In genomic region chr19:12794056-12795044, GRCm38 (mm10) we compare ENCODE assay signal across 8 mouse cellular contexts. TPM values are rescaled to one million over a fixed set of nuclear protein-coding genes. Genes with fewer than 3 reads are reported as not detected.
A peak's percentile ranks its signal among the peaks of the same experiment; 100 is the strongest.
DNase-seq lines count a peak whose midpoint lies in the region; ATAC-seq and TF ChIP-seq lines count a peak whose summit lies in the region.

No protein-coding gene starts in this region.

- peak overlapping the region; percentile 85 for H3K27ac ChIP-seq in ES-Bruce4 (ENCODE audit: insufficient read depth, low read length)
- H3K27ac ChIP-seq in forebrain, embryonic 14.5 days (ENCODE audit: low read depth, low read length) = peak overlapping the region; percentile 99

- no peaks in the 10 kb centered on the region for H3K27me3 ChIP-seq in ES-Bruce4 (ENCODE audit: control insufficient read depth, insufficient read depth, low read length, poor library complexity, severe bottlenecking)
- no peaks in the 10 kb centered on the region for H3K27me3 ChIP-seq in forebrain, embryonic 14.5 days (replicated peaks; ENCODE audit: control insufficient read depth, insufficient read depth, low read length)

- peak overlapping the region; percentile 55 for H3K4me2 ChIP-seq in forebrain, embryonic 14.5 days (ENCODE audit: low read length)

- DNase-seq in forebrain, embryonic 14.5 days (ENCODE audit: low spot score) = peak; percentile 92
- DNase-seq in heart, postnatal 25 days (ENCODE audit: low spot score) = peak; percentile 91
- DNase-seq in layer of hippocampus, adult 18-20 months (ENCODE audit: low spot score in 2 of 2) = peak; percentile 87 to 94
- DNase-seq in lung, adult 2 months = peak; percentile 96
- peak; percentile 87 to 90 for DNase-seq in thymus, adult 18-20 months

- ATAC-seq in cerebellum, adult (ENCODE audit: insufficient number of reproducible peaks, low FRiP score, low TSS enrichment) = peak; percentile 36
- ATAC-seq in forebrain, embryonic 14.5 days = peak; percentile 58
- ATAC-seq in neutrophil, adult 5-6 weeks (ENCODE audit: extremely low read depth, insufficient number of reproducible peaks, low FRiP score, poor library complexity, severe bottlenecking) = peak; percentile 44

- TF ChIP-seq EP300 in ES-Bruce4 (IDR thresholded peaks at IDR 0.05; ENCODE audit: insufficient read depth, low read depth, low read length) = 0 out of 2 replicates have a peak, but pooled peaks have one; percentile 46

- H3K9ac ChIP-seq in ES-Bruce4 (ENCODE audit: low read depth, poor library complexity, severe bottlenecking) = peak overlapping the region; percentile 98
- H3K9ac ChIP-seq in forebrain, embryonic 14.5 days (ENCODE audit: low read length) = peak overlapping the region; percentile 97

- H3K36me3 ChIP-seq in ES-Bruce4 (ENCODE audit: control insufficient read depth, insufficient read depth, low read length, poor library complexity, severe bottlenecking) = no peaks in the 10 kb centered on the region; the same call in 1 of the 2 replicates
- H3K36me3 ChIP-seq in forebrain, embryonic 14.5 days (ENCODE audit: control insufficient read depth, insufficient read depth, low read length) = no peaks in the 10 kb centered on the region

- TF ChIP-seq POLR2A in ES-Bruce4 (IDR thresholded peaks at IDR 0.05; ENCODE audit: insufficient read depth, low read length) = peak; percentile 49
- peak; percentile 36; the same call in 1 of the 2 replicates for TF ChIP-seq POLR2A in lung, adult 2 months (IDR thresholded peaks at IDR 0.05; ENCODE audit: borderline replicate concordance, extremely low read depth, low read depth, low read length)

- under 1% methylated on average over 36 of the region's 39 CpGs for WGBS in forebrain, embryonic 14.5 days
- under 1% methylated on average over 39 of the region's 39 CpGs for WGBS in lung, adult 2 months

- intact Hi-C loops in heart, postnatal 25 days (cut with DNase I) = loop anchor here (5.0 to 10.0 kb wide), 4 partner anchors 202 to 880 kb away; partner anchors contain the start of gene Patl1

- peak overlapping the region; percentile 83 for H3K4me3 ChIP-seq in ES-Bruce4 (ENCODE audit: low read depth, low read length)
- H3K4me3 ChIP-seq in forebrain, embryonic 14.5 days (ENCODE audit: low read depth, low read length) = peak overlapping the region; percentile 86
- peak overlapping the region; percentile 92 for H3K4me3 ChIP-seq in lung, adult 2 months (replicated peaks; ENCODE audit: extremely low read depth, low read depth, low read length)

- no peaks in the 10 kb centered on the region for H3K4me1 ChIP-seq in ES-Bruce4 (ENCODE audit: control insufficient read depth, insufficient read depth, low read length)
- no peaks in the 10 kb centered on the region; the same call in 1 of the 2 replicates for H3K4me1 ChIP-seq in forebrain, embryonic 14.5 days (ENCODE audit: control insufficient read depth, insufficient read depth, low read length)
- H3K4me1 ChIP-seq in lung, adult 2 months (ENCODE audit: control insufficient read depth, insufficient read depth, low read length) = peaks cover 3% of the 10 kb centered on the region; the same call in 1 of the 2 replicates

- no peaks in the 10 kb centered on the region for H3K9me3 ChIP-seq in ES-Bruce4 (replicated peaks; ENCODE audit: control insufficient read depth, insufficient read depth, low read length, poor library complexity, severe bottlenecking)
- H3K9me3 ChIP-seq in forebrain, embryonic 14.5 days (replicated peaks; ENCODE audit: control insufficient read depth, low read length) = no peaks in the 10 kb centered on the region

- TF ChIP-seq CTCF in ES-Bruce4 (IDR thresholded peaks at IDR 0.05; ENCODE audit: low read depth, low read length) = peak; percentile 37
- no peak for TF ChIP-seq CTCF in lung, adult 2 months (IDR thresholded peaks at IDR 0.05; ENCODE audit: insufficient read depth, low read length)

RNA-seq across cellular contexts. Expression of gene Zfp91, which starts 1.6 kb away (rescaled TPM):
- 40.9 and 48.9 TPM in 2 replicates for polyA plus RNA-seq in ES-Bruce4 (2011; ENCODE audit: insufficient read depth, insufficient read length, low read depth, missing spikeins)
- polyA plus RNA-seq in forebrain, embryonic 14.5 days (2014; fragmentation: Nextera tagmentation; extraction: Ambion mirVana) = 7.7 and 8.1 TPM in 2 replicates
- 10 to 100 TPM; 76.2 to 77.0 TPM for total RNA-seq in heart, postnatal 25 days (2021)
- total RNA-seq in layer of hippocampus, adult 18-20 months (2021) = 10 to 100 TPM; 84.6 to 90.8 TPM
- 10.9 and 14.7 TPM in 2 replicates for polyA plus RNA-seq in lung, adult 2 months (2012; rRNA removed)
- total RNA-seq in neutrophil, adult 5-6 weeks (2017) = 74.2 and 77.0 TPM in 2 replicates

RNA-seq across cellular contexts. Expression of gene Lpxn, which starts 1.6 kb away (rescaled TPM):
- 0.65 and 0.72 TPM in 2 replicates for polyA plus RNA-seq in ES-Bruce4 (2011; ENCODE audit: insufficient read depth, insufficient read length, low read depth, missing spikeins)
- 1.2 and 1.4 TPM in 2 replicates for polyA plus RNA-seq in forebrain, embryonic 14.5 days (2014; fragmentation: Nextera tagmentation; extraction: Ambion mirVana)
- total RNA-seq in heart, postnatal 25 days (2021) = 1 to 10 TPM in 1 of 2 experiments, under 1 TPM in 1; 0.88 to 1.1 TPM
- 1 to 10 TPM; 1.0 to 1.9 TPM for total RNA-seq in layer of hippocampus, adult 18-20 months (2021)
- polyA plus RNA-seq in lung, adult 2 months (2012; rRNA removed) = 3.8 and 6.1 TPM in 2 replicates
- total RNA-seq in neutrophil, adult 5-6 weeks (2017) = 49.7 and 54.9 TPM in 2 replicates

RNA-seq across cellular contexts. Expression of gene Cntf, which starts 28.9 kb away (rescaled TPM):
- polyA plus RNA-seq in ES-Bruce4 (2011; ENCODE audit: insufficient read depth, insufficient read length, low read depth, missing spikeins) = 6.4 and 6.7 TPM in 2 replicates
- polyA plus RNA-seq in forebrain, embryonic 14.5 days (2014; fragmentation: Nextera tagmentation; extraction: Ambion mirVana) = 1.2 TPM in 2 replicates
- 1 to 10 TPM; 2.0 to 2.4 TPM for total RNA-seq in heart, postnatal 25 days (2021)
- 1 to 10 TPM; 2.7 to 3.1 TPM for total RNA-seq in layer of hippocampus, adult 18-20 months (2021)
- polyA plus RNA-seq in lung, adult 2 months (2012; rRNA removed) = 0.70 and 1.0 TPM in 2 replicates
- total RNA-seq in neutrophil, adult 5-6 weeks (2017) = 1.4 and 2.2 TPM in 2 replicates

RNA-seq across cellular contexts. Expression of gene Gm5244, which starts 52.1 kb away (rescaled TPM):
- polyA plus RNA-seq in ES-Bruce4 (2011; ENCODE audit: insufficient read depth, insufficient read length, low read depth, missing spikeins) = 12.2 and 13.8 TPM in 2 replicates
- not detected in 2 replicates for polyA plus RNA-seq in forebrain, embryonic 14.5 days (2014; fragmentation: Nextera tagmentation; extraction: Ambion mirVana)
- not detected for total RNA-seq in heart, postnatal 25 days (2021)
- total RNA-seq in layer of hippocampus, adult 18-20 months (2021) = not detected
- not detected in 2 replicates for polyA plus RNA-seq in lung, adult 2 months (2012; rRNA removed)
- 1.5 and 1.9 TPM in 2 replicates for total RNA-seq in neutrophil, adult 5-6 weeks (2017)

Comparison
In these comparisons a context has a peak if more than half of its experiments do, and no peak if none do; other contexts are left out.
1. Peak in every context shown above with its lines: DNase-seq, ATAC-seq, H3K4me3 ChIP-seq and H3K27ac ChIP-seq.
2. RNA of gene Lpxn, which starts 1.6 kb away (total RNA-seq): 49.7 to 54.9 TPM in neutrophil, adult 5-6 weeks; 1.0 to 1.9 TPM in layer of hippocampus, adult 18-20 months and 0.88 to 1.1 TPM in heart, postnatal 25 days; every median in the first group is over 10 times any median in the second.